Mouse (Mus musculus): ENCODE data around the gene Pdcl3. TPM values are rescaled to one million over a fixed set of nuclear protein-coding genes. Genes with fewer than 3 reads are reported as not detected.

The Pdcl3 gene
- polyA plus RNA-seq (2015; fragmentation: Nextera tagmentation; extraction: Ambion mirVana), result 30.6 and 34.1 TPM in 2 replicates

DNA sequence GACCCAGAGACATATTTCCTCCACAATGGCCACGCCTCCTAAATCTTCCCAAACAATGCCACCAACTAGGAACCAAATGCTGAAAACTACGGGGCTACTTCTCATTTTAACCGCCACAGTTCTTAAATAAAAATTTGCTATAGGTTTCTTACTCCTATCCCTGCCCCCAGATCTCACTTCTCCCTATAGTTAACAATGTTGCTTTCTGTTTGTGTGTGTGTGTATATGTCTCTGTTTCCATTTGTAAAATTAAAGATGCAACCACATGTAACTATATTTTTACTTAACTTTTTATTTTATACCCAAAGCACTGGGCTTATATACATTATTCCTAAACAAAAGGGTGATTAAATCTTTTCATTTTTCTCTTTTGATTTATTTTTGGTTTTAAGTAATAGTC lies at the start of gene Pdcl3:
Pdcl3 (plus strand) TSS at position 301 of the 400 bp plus-strand sequence.
- no peak within 1 kb of the TSS for H3K27ac ChIP-seq (ENCODE audit: low read length)
- H3K36me3 ChIP-seq (ENCODE audit: control insufficient read depth, insufficient read depth), result no peaks in the 10 kb centered on the region
- WGBS (ENCODE audit: insufficient replicate concordance), result 64% methylated on average over 3 of the region's 3 CpGs
- peaks cover 10% of the 10 kb centered on the region for H3K4me1 ChIP-seq (ENCODE audit: control insufficient read depth, low read depth, low read length)
- H3K4me2 ChIP-seq (ENCODE audit: low read depth, low read length), result no peak within 1 kb of the TSS
- H3K9me3 ChIP-seq (replicated peaks; ENCODE audit: control insufficient read depth, low read length), result no peaks in the 10 kb centered on the region
- ATAC-seq (ENCODE audit: low read depth), result no peak
- no peak within 1 kb of the TSS for H3K9ac ChIP-seq (ENCODE audit: low read depth, low read length)
- no peak within 1 kb of the TSS for H3K4me3 ChIP-seq (ENCODE audit: low read depth, low read length)
- H3K27me3 ChIP-seq (ENCODE audit: control insufficient read depth, insufficient read depth, low read depth, low read length), result no peaks in the 10 kb centered on the region

DNA sequence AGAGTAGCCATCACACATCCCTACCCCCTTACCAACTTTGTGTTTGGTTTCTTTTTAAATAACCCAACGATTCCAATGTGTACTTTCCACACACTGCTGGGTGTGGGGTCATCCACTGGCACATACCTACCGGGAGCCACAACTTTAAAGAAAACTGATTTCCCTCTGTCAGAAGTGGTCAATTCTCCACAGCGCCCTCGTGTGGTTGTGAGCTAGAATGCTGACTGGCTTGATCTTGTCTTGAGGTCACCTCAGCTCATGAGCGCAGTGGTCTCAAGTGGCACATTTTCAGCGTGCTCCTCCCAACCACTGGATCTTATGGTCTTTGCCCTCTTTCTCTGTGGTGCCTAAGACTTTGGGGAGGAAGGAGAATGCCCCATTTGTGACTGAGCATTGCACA lies 48.6 kb upstream of the Pdcl3 start:
- Histone ChIP-seq H3K4me3 (ENCODE audit: low read depth, low read length) (no peak overlapping the region), H3K27ac (ENCODE audit: low read length) (no peak overlapping the region), H3K4me2 (ENCODE audit: low read depth, low read length) (no peak overlapping the region), H3K27me3 (ENCODE audit: control insufficient read depth, insufficient read depth, low read depth, low read length) (no peaks in the 10 kb centered on the region), H3K4me1 (ENCODE audit: control insufficient read depth, low read depth, low read length) (no peaks in the 10 kb centered on the region), H3K9me3 (replicated peaks; ENCODE audit: control insufficient read depth, low read length) (no peaks in the 10 kb centered on the region), H3K36me3 (ENCODE audit: control insufficient read depth, insufficient read depth) (no peaks in the 10 kb centered on the region), H3K9ac (ENCODE audit: low read depth, low read length) (no peak overlapping the region)
- no peak for ATAC-seq (ENCODE audit: low read depth)
- 22% methylated on average over 6 of the region's 6 CpGs for WGBS (ENCODE audit: insufficient replicate concordance)

DNA sequence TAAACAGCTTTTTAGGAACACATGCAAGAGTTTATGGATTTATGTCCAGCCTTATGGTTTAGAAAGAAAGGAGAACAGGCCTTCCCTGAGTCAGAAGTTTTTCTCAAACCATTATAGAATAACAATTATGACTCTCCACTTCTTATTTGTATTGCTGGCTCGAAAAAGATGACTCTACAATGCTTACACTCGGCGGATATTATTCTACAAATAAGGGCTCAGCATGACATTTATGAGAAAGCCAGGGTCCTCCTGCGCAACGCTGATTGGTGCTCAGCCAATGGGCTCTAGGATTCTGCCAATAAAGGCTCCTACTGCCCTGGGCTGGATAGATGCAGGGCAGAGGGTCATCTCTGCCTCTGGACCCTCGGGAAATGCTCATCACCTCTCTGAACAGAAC lies 46.6 kb upstream of the Pdcl3 start, which contains the start of gene Nms:
Nms (plus strand) TSS at position 301 of the 400 bp plus-strand sequence.
- Histone ChIP-seq H3K36me3 (ENCODE audit: control insufficient read depth, insufficient read depth) (no peaks in the 10 kb centered on the region), H3K4me2 (ENCODE audit: low read depth, low read length) (no peak within 1 kb of the TSS), H3K9ac (ENCODE audit: low read depth, low read length) (no peak within 1 kb of the TSS), H3K4me1 (ENCODE audit: control insufficient read depth, low read depth, low read length) (no peaks in the 10 kb centered on the region), H3K27ac (ENCODE audit: low read length) (no peak within 1 kb of the TSS), H3K27me3 (ENCODE audit: control insufficient read depth, insufficient read depth, low read depth, low read length) (no peaks in the 10 kb centered on the region), H3K4me3 (ENCODE audit: low read depth, low read length) (no peak within 1 kb of the TSS), H3K9me3 (replicated peaks; ENCODE audit: control insufficient read depth, low read length) (no peaks in the 10 kb centered on the region)
- WGBS (ENCODE audit: insufficient replicate concordance), result 46% methylated on average over 6 of the region's 6 CpGs
- ATAC-seq (ENCODE audit: low read depth), result no peak

- Histone ChIP-seq H3K9me3 (replicated peaks; ENCODE audit: control insufficient read depth, low read length) (no peaks in the 10 kb centered on the region), H3K36me3 (ENCODE audit: control insufficient read depth, insufficient read depth) (no peaks in the 10 kb centered on the region), H3K27me3 (ENCODE audit: control insufficient read depth, insufficient read depth, low read depth, low read length) (no peaks in the 10 kb centered on the region), H3K4me1 (ENCODE audit: control insufficient read depth, low read depth, low read length) (no peaks in the 10 kb centered on the region), H3K4me2 (ENCODE audit: low read depth, low read length) (no peak overlapping the region), H3K9ac (ENCODE audit: low read depth, low read length) (no peak overlapping the region), H3K4me3 (ENCODE audit: low read depth, low read length) (no peak overlapping the region), H3K27ac (ENCODE audit: low read length) (no peak overlapping the region)
- WGBS (ENCODE audit: insufficient replicate concordance), result 3% methylated on average over 5 of the region's 5 CpGs
- ATAC-seq (ENCODE audit: low read depth), result no peak
Measured at GRCm38 (mm10) chr1:38939608-38940007, 45.8 kb upstream of the Pdcl3 start.

GRCm38 (mm10) chr1:38956457-38956856 lies 29.0 kb upstream of the Pdcl3 start:
- Histone ChIP-seq H3K27ac (ENCODE audit: low read length) (no peak overlapping the region), H3K9me3 (replicated peaks; ENCODE audit: control insufficient read depth, low read length) (no peaks in the 10 kb centered on the region), H3K4me3 (ENCODE audit: low read depth, low read length) (no peak overlapping the region), H3K4me2 (ENCODE audit: low read depth, low read length) (no peak overlapping the region), H3K4me1 (ENCODE audit: control insufficient read depth, low read depth, low read length) (no peaks in the 10 kb centered on the region), H3K9ac (ENCODE audit: low read depth, low read length) (no peak overlapping the region), H3K36me3 (ENCODE audit: control insufficient read depth, insufficient read depth) (no peaks in the 10 kb centered on the region), H3K27me3 (ENCODE audit: control insufficient read depth, insufficient read depth, low read depth, low read length) (no peaks in the 10 kb centered on the region)
- WGBS (ENCODE audit: insufficient replicate concordance), result 63% methylated on average over 3 of the region's 3 CpGs
- no peak for ATAC-seq (ENCODE audit: low read depth)

DNA sequence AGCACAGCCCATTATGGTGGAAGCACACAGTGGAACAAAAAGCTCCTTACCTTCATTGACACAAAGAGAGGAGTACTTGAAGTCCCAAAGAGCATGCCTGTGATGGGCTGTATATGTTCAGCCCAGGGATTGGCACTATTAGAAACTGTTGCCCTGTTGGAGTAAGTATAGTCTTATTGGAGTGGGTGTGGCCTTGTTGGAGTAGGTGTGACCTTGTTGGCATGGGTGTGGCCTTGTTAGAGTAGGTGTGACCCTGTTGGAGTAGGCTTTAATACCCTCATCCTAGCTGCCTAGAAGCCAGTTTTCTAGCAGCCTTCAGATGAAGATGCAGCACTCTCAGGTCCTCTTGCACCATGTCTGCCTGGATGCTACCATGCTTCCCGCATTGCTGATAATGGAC lies 16.3 kb upstream of the Pdcl3 start:
- H3K27me3 ChIP-seq (ENCODE audit: control insufficient read depth, insufficient read depth, low read depth, low read length), result no peaks in the 10 kb centered on the region
- no peak overlapping the region for H3K4me3 ChIP-seq (ENCODE audit: low read depth, low read length)
- no peak overlapping the region for H3K4me2 ChIP-seq (ENCODE audit: low read depth, low read length)
- WGBS (ENCODE audit: insufficient replicate concordance), result 60% methylated on average over 1 of the region's 1 CpGs
- no peak overlapping the region for H3K27ac ChIP-seq (ENCODE audit: low read length)
- H3K36me3 ChIP-seq (ENCODE audit: control insufficient read depth, insufficient read depth), result no peaks in the 10 kb centered on the region
- H3K9me3 ChIP-seq (replicated peaks; ENCODE audit: control insufficient read depth, low read length), result no peaks in the 10 kb centered on the region
- H3K4me1 ChIP-seq (ENCODE audit: control insufficient read depth, low read depth, low read length), result no peaks in the 10 kb centered on the region
- ATAC-seq (ENCODE audit: low read depth), result no peak
- no peak overlapping the region for H3K9ac ChIP-seq (ENCODE audit: low read depth, low read length)

GRCm38 (mm10) chr1:38971712-38972111 lies 13.7 kb upstream of the Pdcl3 start:
- Histone ChIP-seq H3K4me2 (ENCODE audit: low read depth, low read length) (no peak overlapping the region), H3K4me3 (ENCODE audit: low read depth, low read length) (no peak overlapping the region), H3K9me3 (replicated peaks; ENCODE audit: control insufficient read depth, low read length) (no peaks in the 10 kb centered on the region), H3K27me3 (ENCODE audit: control insufficient read depth, insufficient read depth, low read depth, low read length) (no peaks in the 10 kb centered on the region), H3K9ac (ENCODE audit: low read depth, low read length) (no peak overlapping the region), H3K27ac (ENCODE audit: low read length) (no peak overlapping the region), H3K36me3 (ENCODE audit: control insufficient read depth, insufficient read depth) (no peaks in the 10 kb centered on the region), H3K4me1 (ENCODE audit: control insufficient read depth, low read depth, low read length) (no peaks in the 10 kb centered on the region)
- WGBS (ENCODE audit: insufficient replicate concordance), result 53% methylated on average over 3 of the region's 3 CpGs
- no peak for ATAC-seq (ENCODE audit: low read depth)

DNA sequence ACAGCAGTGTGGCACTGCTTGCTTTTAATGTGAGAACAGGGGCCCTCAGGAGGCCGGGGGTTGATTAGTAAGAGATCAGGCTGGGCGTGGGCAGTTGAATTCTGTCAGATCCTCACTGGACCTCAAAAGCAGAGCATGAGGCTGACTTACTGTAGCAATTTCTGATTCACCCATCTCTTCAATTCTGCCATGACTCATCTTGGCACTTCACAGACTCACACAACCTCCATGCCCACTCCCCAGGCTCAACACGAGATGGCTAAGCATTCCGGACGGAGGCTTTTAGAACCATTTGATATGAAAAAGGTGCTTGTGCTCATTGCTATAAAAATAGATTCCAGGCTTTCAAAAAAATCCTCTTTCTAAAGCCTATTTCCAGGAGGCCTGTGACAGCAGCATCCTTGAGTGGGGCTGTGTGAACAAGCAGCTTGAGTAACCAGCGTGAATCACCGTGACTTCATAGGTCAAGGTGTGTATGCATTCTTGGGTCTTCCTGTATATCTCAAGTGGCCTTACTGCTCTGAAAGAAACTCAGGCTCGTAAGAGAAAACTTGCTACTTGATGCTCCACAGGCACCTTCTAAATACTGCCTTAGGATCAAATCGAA lies 12.3 kb upstream of the Pdcl3 start:
- no peaks in the 10 kb centered on the region for H3K27me3 ChIP-seq (ENCODE audit: control insufficient read depth, insufficient read depth, low read depth, low read length)
- H3K36me3 ChIP-seq (ENCODE audit: control insufficient read depth, insufficient read depth), result no peaks in the 10 kb centered on the region
- 69% methylated on average over 9 of the region's 9 CpGs for WGBS (ENCODE audit: insufficient replicate concordance)
- no peak overlapping the region for H3K27ac ChIP-seq (ENCODE audit: low read length)
- no peak overlapping the region for H3K4me3 ChIP-seq (ENCODE audit: low read depth, low read length)
- no peak overlapping the region for H3K9ac ChIP-seq (ENCODE audit: low read depth, low read length)
- no peaks in the 10 kb centered on the region for H3K9me3 ChIP-seq (replicated peaks; ENCODE audit: control insufficient read depth, low read length)
- no peak overlapping the region for H3K4me2 ChIP-seq (ENCODE audit: low read depth, low read length)
- no peak for ATAC-seq (ENCODE audit: low read depth)
- no peaks in the 10 kb centered on the region for H3K4me1 ChIP-seq (ENCODE audit: control insufficient read depth, low read depth, low read length)

GRCm38 (mm10) chr1:38979953-38980352 lies 5.5 kb upstream of the Pdcl3 start:
- Histone ChIP-seq H3K4me1 (ENCODE audit: control insufficient read depth, low read depth, low read length) (no peaks in the 10 kb centered on the region), H3K4me2 (ENCODE audit: low read depth, low read length) (no peak overlapping the region), H3K9me3 (replicated peaks; ENCODE audit: control insufficient read depth, low read length) (no peaks in the 10 kb centered on the region), H3K27ac (ENCODE audit: low read length) (no peak overlapping the region), H3K27me3 (ENCODE audit: control insufficient read depth, insufficient read depth, low read depth, low read length) (no peaks in the 10 kb centered on the region), H3K4me3 (ENCODE audit: low read depth, low read length) (no peak overlapping the region), H3K9ac (ENCODE audit: low read depth, low read length) (no peak overlapping the region), H3K36me3 (ENCODE audit: control insufficient read depth, insufficient read depth) (no peaks in the 10 kb centered on the region)
- 56% methylated on average over 7 of the region's 7 CpGs for WGBS (ENCODE audit: insufficient replicate concordance)
- no peak for ATAC-seq (ENCODE audit: low read depth)
